Mouse (Mus musculus) right cerebral cortex, postnatal 36 days (tissue): Measurements from ENCODE around the gene Tmbim1.
A peak's percentile ranks its signal among the peaks of the same experiment; 100 is the strongest.
"Not testable (repeated sequence)": the region's sequence is repeated elsewhere in the genome, so short reads cannot be mapped to it uniquely, and the experiment has no call there.

ENCODE experiments used
- DNase-seq, 2 experiments: peaks; one replicate each; pipeline ENCODE4 v3.0.0; 2022; ENCODE audit warnings: low spot score in 2 of 2, mixed read lengths in 1 of 2

The Tmbim1 gene

DNA sequence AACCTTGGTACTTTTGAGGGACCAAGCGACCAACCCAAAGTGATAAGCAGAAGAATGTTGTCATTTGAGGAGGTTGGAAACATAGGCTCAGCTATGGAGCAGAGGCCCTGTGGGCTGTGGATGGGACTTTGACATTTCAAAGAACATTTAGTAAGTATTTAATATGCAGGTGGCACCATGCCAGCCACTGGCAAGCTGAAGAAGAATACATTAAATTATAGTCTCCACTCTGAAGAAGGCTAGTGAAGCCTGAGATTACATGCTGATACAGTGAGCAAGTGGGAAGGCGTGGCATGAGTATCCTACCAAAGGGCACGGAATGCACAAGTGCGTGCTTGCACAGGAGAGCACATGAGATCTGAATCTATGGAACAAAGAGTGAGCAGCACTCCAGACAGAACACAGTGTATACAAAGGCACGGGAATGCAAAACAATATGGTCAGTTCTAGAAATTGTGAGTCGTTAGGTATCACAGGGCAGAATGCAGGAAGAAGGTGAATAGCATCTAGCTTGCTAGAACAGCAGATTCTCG, 24.5 kb upstream of the Tmbim1 start:
- no peak for DNase-seq

DNA sequence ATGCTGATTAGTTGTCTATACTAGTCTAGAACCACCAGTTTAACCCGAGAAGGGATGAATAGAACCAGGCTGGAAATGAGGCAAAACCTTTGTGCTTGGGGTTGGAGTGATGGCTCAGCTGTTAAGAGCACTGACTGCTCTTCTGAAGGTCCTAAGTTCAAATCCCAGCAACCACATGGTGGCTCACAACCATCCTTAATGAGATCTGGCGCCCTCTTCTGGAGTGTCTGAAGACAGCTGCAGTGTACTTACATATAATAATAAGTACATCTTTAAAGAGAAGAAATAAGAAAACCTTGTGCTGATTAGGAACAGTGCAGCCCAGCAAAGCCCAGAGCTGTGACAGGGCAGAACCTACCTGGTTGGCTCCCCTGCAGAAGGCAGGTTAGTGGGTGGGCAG, 21.5 kb upstream of the Tmbim1 start:
- not testable (repeated sequence) for DNase-seq

GRCm38 (mm10) chr1:74321396-74321795, 16.0 kb upstream of the Tmbim1 start:
- no peak for DNase-seq

DNA sequence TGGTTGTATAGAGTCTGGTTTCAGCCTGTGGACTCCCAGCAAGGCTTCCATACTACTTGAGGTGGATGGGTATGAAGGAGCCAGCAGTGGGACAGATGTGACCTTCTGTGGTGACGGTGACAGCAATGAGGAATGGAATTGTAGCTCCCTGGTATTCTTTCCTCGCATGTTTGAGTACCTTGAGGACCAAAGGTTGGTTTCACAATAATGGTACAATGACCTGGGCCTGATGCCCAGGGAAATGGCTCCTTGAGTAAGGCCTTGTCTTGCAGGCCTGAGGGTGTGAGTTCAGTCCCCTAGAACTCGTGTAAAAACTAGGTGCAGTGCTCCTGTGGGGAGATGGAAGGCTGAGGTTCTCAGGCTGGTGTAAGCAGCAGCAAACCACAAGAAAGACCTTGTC, 13.3 kb upstream of the Tmbim1 start:
- DNase-seq: no peak

- DNase-seq: no peak
Measured at GRCm38 (mm10) chr1:74316114-74316827, 10.8 kb upstream of the Tmbim1 start.

GRCm38 (mm10) chr1:74314796-74315195, 9.4 kb upstream of the Tmbim1 start:
- no peak for DNase-seq

GRCm38 (mm10) chr1:74313049-74313692, 7.7 kb upstream of the Tmbim1 start:
- peak; percentile 41 to 62 for DNase-seq

DNA sequence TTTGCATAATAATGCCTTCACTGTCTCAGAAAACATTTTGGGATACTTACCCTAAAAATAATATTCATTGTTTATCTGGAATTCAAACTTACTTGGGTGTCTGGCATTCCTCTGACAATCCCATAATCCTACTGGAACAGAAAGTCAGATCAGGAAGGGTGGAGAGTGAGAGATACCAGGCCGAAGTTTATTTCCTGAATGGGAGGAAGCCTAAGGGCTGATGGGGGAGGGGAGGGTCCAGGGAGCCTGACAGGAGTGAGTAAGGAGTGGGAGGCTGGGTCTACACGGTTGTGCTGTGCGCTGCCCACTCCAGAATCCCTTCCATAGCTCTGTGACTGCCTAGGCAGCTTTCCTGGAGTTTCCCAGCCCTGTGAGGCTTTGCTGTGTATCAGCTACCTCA, 4.3 kb upstream of the Tmbim1 start:
- no peak for DNase-seq

DNA sequence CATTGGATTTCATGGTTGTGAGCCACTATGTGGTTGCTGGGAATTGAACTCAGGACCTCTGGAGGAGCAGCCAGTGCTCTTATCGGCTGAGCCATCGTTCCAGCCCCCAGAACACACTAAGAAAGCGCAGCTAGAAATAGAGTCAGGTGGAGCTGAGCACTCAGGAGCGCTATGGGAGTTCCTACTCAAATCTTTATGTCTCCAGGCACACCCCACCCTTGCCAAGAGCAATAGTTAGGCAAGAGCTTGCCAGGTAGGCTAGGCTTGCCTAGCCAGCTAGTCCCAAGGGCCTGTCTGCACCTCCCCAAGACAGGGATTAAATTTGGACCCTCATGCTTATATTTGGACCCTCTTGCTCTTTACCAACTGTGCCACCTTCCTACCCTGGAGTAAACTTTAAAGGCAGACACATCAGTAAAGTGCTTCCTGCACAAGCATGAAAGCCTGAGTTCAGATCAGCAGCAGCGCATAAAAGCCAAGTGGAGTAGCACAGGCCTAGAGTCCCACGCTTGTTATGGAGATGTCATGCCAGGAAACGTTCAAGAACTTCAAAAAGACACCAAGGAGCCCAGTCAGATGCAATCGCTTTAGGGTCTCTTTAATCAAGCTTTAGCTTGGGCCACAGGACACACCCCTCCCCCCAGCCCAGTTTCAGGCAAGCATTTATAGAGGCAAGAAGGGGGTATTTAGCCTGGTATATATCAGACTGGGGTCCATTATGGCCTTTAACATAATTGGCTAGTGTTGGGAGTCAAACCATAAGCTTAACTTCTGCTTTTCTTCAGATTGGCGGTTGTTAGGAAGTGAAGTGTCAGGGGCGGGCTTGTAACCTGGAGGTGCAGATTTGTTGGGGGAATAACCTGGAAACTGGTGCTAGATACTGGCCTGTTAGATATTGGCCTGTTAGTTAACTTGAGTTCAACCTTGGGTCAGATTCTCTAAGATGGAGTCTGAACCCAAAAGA, 2.9 kb upstream of the Tmbim1 start:
- no peak for DNase-seq

DNA sequence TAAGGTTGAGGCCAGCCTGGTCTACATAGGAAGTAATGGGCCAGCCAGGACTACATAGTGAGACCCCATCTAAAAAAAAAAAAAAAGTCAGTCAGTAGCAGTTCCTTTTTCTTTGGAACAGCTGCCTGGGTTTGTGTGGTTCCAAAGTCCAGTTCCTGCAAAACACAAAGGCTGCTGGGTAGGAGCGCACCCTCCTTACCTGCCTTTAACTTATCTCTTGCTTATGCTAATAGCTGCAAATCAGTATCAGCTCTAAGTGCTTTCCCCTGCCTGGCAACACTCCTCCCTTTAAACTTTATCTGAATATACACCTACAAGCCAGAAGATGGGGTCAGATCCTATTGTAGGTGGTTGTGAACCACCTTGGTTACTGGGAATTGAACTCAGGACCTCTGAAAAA, 1.7 kb upstream of the Tmbim1 start:
- DNase-seq: no peak

GRCm38 (mm10) chr1:74304946-74305345, 476 bp downstream of the Tmbim1 start:
- DNase-seq: no peak

DNA sequence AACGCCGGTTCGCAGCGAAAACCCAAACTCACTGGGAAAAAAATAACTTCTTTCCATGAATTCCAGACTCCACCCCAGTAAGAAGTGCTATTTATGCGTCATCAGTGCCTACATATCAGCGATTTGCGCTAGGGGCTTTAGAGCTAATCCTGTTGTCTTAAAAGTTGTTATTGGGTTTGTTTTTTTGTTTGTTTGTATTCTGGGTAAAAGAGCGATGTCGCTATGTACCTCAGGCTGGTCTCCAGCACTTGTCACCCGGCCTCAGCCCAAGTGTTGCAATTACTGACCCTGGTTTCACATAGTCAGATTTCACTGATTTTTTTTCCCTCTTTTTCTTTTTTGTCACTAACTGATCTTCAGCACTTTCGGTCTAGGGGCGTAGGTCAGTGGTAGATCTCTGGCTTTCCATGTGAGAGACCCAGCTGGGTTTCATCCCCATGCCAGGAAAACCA, 1.1 kb downstream of the Tmbim1 start:
- DNase-seq: no peak

- no peak for DNase-seq
Measured at GRCm38 (mm10) chr1:74303509-74304338, 1.7 kb downstream of the Tmbim1 start.

GRCm38 (mm10) chr1:74302835-74303234, 2.6 kb downstream of the Tmbim1 start:
- DNase-seq: no peak

- DNase-seq: no peak
Measured at GRCm38 (mm10) chr1:74302229-74302628, 3.2 kb downstream of the Tmbim1 start.

DNA sequence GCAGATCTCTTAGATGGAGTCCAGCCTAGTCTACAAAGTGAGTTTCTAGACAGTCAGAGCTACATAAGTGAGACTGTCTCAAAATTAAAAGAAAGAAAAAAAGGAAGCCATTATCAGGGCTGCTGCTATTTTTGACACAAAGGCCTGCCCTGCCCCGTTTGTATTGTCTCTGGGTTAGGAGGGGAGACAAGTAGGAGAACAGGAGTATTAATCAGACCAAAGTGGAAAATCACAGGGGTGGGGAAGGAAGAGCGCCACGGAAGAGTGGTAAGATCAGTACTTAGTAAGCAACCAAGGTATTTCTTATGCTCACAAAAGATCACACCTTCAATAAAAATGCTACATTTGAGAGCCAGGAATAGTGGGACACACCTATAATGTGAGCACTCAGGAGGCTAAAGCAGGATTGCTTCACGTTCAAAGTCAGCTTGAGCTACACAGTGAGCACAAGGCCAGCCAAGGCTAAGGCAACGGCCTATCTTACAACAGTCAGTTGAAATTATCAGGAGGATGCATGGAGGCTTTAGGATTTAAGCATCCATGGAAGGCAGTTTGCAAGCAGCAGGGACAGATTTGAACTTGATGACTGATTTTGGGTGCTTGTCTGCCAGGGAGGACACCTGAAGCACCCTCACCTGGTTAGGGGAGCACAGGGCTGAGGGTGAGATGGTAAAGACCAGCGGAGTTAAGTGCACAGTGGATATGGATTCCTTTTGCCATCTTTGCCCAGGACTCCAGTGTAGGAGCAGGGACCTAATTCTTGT, 4.9 kb downstream of the Tmbim1 start:
- no peak for DNase-seq

GRCm38 (mm10) chr1:74298996-74299395, 6.4 kb downstream of the Tmbim1 start:
- no peak for DNase-seq

GRCm38 (mm10) chr1:74298157-74298750, 7.2 kb downstream of the Tmbim1 start:
- DNase-seq: no peak

DNA sequence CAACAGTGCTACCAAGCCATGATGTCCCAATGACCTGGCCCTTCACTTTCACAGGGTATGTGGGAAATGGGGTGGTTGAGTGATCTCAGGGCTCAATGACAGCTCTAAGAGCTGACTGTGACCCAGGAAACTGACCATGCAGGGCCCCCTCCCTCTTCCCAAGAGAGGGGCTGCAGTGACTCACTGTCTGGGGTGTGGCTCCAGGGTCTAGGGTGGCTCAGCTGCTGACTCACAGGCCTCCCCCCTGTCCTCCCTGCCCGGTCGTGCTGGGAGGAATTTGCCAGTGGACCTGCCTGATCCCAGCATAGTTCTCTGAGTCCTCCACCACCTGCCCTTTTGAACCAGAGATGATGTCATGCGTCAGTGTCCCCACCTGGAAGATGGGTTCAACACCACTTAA, 8.2 kb downstream of the Tmbim1 start:
- no peak for DNase-seq

- DNase-seq: no peak
Measured at GRCm38 (mm10) chr1:74296477-74296876, 8.9 kb downstream of the Tmbim1 start.
